Mouse (Mus musculus) lung, embryonic 14.5 days (tissue): ENCODE results near the gene Gucy2c. TPM values are rescaled to one million over a fixed set of nuclear protein-coding genes. Genes with fewer than 3 reads are reported as not detected.
A peak's percentile ranks its signal among the peaks of the same experiment; 100 is the strongest.

Experiments used
- ATAC-seq: fragments of 200-750 bp; cut with Nextera tagmentation; 2 replicates; pipeline ENCODE4 v1.8.0; 2017; ENCODE audit warnings: mild to moderate bottlenecking, moderate TSS enrichment, moderate library complexity; ENCODE audit not compliant: insufficient read depth
- DNase-seq: peaks from one replicate; pipeline ENCODE4 v3.0.0-alpha.2; 2015
- H3K27ac ChIP-seq: fragments of 300-500 bp; sonication (generic); 2 replicates; pipeline ENCODE4 v1.5.1; 2014; ENCODE audit warnings: low read depth, mild to moderate bottlenecking, moderate library complexity
- H3K27me3 ChIP-seq: fragments of 300-500 bp; sonication (generic); 2 replicates; pipeline ENCODE4 v1.6.1; 2014; ENCODE audit warnings: low read length, control low read depth; ENCODE audit not compliant: insufficient read depth
- H3K36me3 ChIP-seq: fragments of 300-500 bp; sonication (generic); 2 replicates; pipeline ENCODE4 v1.6.1; 2014; ENCODE audit warnings: control low read depth; ENCODE audit not compliant: insufficient read depth
- H3K4me1 ChIP-seq: fragments of 300-500 bp; sonication (generic); 2 replicates; pipeline ENCODE4 v1.6.1; 2014; ENCODE audit warnings: antibody characterized with exemption, control low read depth; ENCODE audit not compliant: insufficient read depth
- H3K4me2 ChIP-seq: fragments of 300-500 bp; sonication (generic); 2 replicates; pipeline ENCODE4 v1.6.1; 2014; ENCODE audit warnings: mild to moderate bottlenecking
- H3K4me3 ChIP-seq: fragments of 300-500 bp; sonication (generic); 2 replicates; pipeline ENCODE4 v1.5.1; 2014; ENCODE audit warnings: low read depth, low read length
- H3K9ac ChIP-seq: fragments of 300-500 bp; sonication (generic); 2 replicates; pipeline ENCODE4 v1.6.1; 2014
- H3K9me3 ChIP-seq: fragments of 300-500 bp; sonication (generic); 2 replicates; pipeline ENCODE4 v1.6.1; 2016; ENCODE audit warnings: low read depth, low read length, control low read depth
- CTCF ChIP-seq: IDR thresholded peaks from 2 replicates; pipeline ENCODE4 v1.5.1; 2016; ENCODE audit warnings: antibody characterized with exemption, low read depth
- WGBS: fragments of 180-500 bp; shearing (Covaris S2); extraction: QIAGEN DNeasy Blood & Tissue Kit; methylation state at CpG from one replicate; pipeline ENCODE4 v1.1.7; 2014; 5-methylcytosine and 5-hydroxymethylcytosine counted together
- polyA plus RNA-seq: library from polyadenylated mRNA; unstranded; fragments of >200 nt; fragmentation: Nextera tagmentation; extraction: Ambion mirVana; gene quantifications from 2 replicates; pipeline ENCODE4 v1.2.1, GENCODE M21; 2014

The Gucy2c gene
- polyA plus RNA-seq, 1 experiment from 2014 or later: 0.08 TPM

DNA sequence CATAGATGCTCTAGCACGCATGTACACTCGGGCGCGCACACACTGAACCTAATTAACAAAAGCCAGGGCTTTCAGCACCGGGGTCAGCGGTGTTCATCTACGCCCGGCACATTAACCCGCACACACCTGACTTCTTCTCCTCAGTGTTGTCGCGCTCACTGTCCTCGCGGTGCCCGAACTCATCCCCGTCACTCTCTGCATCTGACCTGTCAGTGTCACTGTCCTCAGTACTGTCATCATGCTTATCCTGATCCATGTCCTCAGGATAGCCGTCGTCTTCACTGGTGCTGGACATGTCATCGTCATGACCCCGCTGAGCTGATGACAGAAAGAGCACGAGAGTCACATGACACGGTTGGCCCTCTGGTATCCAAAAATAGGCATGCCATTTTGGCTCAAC lies 38.8 kb upstream of the Gucy2c start:
- peaks cover 94% of the 10 kb centered on the region for H3K36me3 ChIP-seq
- 94% methylated on average over 21 of the region's 21 CpGs for WGBS
- DNase-seq: no peak
- H3K4me3 ChIP-seq: no peak overlapping the region
- no peaks in the 10 kb centered on the region for H3K9me3 ChIP-seq
- no peak for ATAC-seq
- H3K27me3 ChIP-seq: no peaks in the 10 kb centered on the region
- H3K4me1 ChIP-seq: no peaks in the 10 kb centered on the region
- no peak overlapping the region for H3K9ac ChIP-seq
- no peak for TF ChIP-seq CTCF
- no peak overlapping the region for H3K27ac ChIP-seq
- no peak overlapping the region for H3K4me2 ChIP-seq

- DNase-seq (no peak), ATAC-seq (no peak)
- no peak overlapping the region for H3K4me2 ChIP-seq
- H3K4me3 ChIP-seq: no peak overlapping the region
- H3K4me1 ChIP-seq: no peaks in the 10 kb centered on the region
- H3K9ac ChIP-seq: no peak overlapping the region
- peaks cover 97% of the 10 kb centered on the region for H3K36me3 ChIP-seq
- no peak for TF ChIP-seq CTCF
- no peaks in the 10 kb centered on the region for H3K27me3 ChIP-seq
- H3K27ac ChIP-seq: no peak overlapping the region
- no peaks in the 10 kb centered on the region for H3K9me3 ChIP-seq
- WGBS: 94% methylated on average over 3 of the region's 3 CpGs
These were observed 36.0 kb upstream of the Gucy2c start for GRCm38 (mm10) chr6:136817549-136817948.

- no peak for DNase-seq
- H3K9ac ChIP-seq: no peak overlapping the region
- H3K4me2 ChIP-seq: no peak overlapping the region
- TF ChIP-seq CTCF: no peak
- H3K27me3 ChIP-seq: no peaks in the 10 kb centered on the region
- H3K4me1 ChIP-seq: no peaks in the 10 kb centered on the region
- H3K27ac ChIP-seq: no peak overlapping the region
- no peaks in the 10 kb centered on the region for H3K9me3 ChIP-seq
- peaks cover 97% of the 10 kb centered on the region for H3K36me3 ChIP-seq
- ATAC-seq: no peak
- 92% methylated on average over 21 of the region's 21 CpGs for whole genome bisulfite sequencing
- H3K4me3 ChIP-seq: no peak overlapping the region
These were observed 35.3 kb upstream of the Gucy2c start for GRCm38 (mm10) chr6:136816826-136817225.

- H3K27me3 ChIP-seq: no peaks in the 10 kb centered on the region
- no peak overlapping the region for H3K27ac ChIP-seq
- no peak for ATAC-seq
- H3K4me1 ChIP-seq: no peaks in the 10 kb centered on the region
- no peak overlapping the region for H3K9ac ChIP-seq
- no peak for TF ChIP-seq CTCF
- no peak overlapping the region for H3K4me3 ChIP-seq
- 93% methylated on average over 7 of the region's 7 CpGs for WGBS
- H3K4me2 ChIP-seq: no peak overlapping the region
- peaks cover 87% of the 10 kb centered on the region for H3K36me3 ChIP-seq
- DNase-seq: no peak
- no peaks in the 10 kb centered on the region for H3K9me3 ChIP-seq
These were observed 33.8 kb upstream of the Gucy2c start for GRCm38 (mm10) chr6:136815381-136815780.

GRCm38 (mm10) chr6:136813117-136813516 lies 31.6 kb upstream of the Gucy2c start:
- H3K36me3 ChIP-seq: peaks cover 65% of the 10 kb centered on the region
- no peak overlapping the region for H3K9ac ChIP-seq
- 0 out of 2 replicates have a peak, but pooled peaks cover 3% of the 10 kb centered on the region for H3K4me1 ChIP-seq
- H3K4me2 ChIP-seq: no peak overlapping the region
- ATAC-seq: no peak
- no peaks in the 10 kb centered on the region for H3K27me3 ChIP-seq
- TF ChIP-seq CTCF: peak; percentile 38; the same call in 1 of the 2 replicates
- peak; percentile 69 for DNase-seq
- 31% methylated on average over 4 of the region's 4 CpGs for WGBS
- H3K9me3 ChIP-seq: no peaks in the 10 kb centered on the region
- no peak overlapping the region for H3K27ac ChIP-seq
- no peak overlapping the region for H3K4me3 ChIP-seq

GRCm38 (mm10) chr6:136811196-136811595 lies 29.6 kb upstream of the Gucy2c start:
- WGBS: 80% methylated on average over 10 of the region's 10 CpGs
- no peak for TF ChIP-seq CTCF
- Histone ChIP-seq H3K27me3 (no peaks in the 10 kb centered on the region), H3K4me3 (no peak overlapping the region), H3K27ac (no peak overlapping the region), H3K36me3 (peaks cover 46% of the 10 kb centered on the region), H3K4me1 (peaks cover 7% of the 10 kb centered on the region; the same call in 1 of the 2 replicates), H3K9ac (no peak overlapping the region), H3K9me3 (no peaks in the 10 kb centered on the region), H3K4me2 (no peak overlapping the region)
- ATAC-seq (no peak), DNase-seq (no peak)

DNA sequence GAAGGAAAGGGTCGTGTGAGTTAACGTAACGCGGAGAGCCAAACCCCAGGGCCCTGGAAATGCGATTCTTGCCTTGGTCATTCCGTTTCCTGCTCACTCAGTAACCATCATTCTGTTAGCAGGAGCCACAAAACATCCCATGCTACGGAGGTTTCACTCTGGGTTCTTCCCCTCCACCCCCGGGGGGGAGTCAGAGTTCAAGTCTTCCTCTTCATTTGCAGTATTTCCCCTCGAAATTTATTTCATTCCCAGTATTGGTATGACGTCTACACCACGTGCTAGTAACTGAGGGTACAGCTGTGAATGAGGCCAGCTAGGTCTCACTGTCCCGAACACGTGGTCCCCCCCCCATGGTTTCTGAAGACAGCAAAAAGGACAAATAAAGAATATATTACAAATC lies 28.1 kb upstream of the Gucy2c start:
- Histone ChIP-seq H3K4me1 (peaks cover 10% of the 10 kb centered on the region; the same call in 1 of the 2 replicates), H3K9ac (peak overlapping the region; percentile 68), H3K4me3 (peak overlapping the region; percentile 83), H3K36me3 (peaks cover 33% of the 10 kb centered on the region), H3K27ac (no peak overlapping the region), H3K27me3 (no peaks in the 10 kb centered on the region), H3K4me2 (peak overlapping the region; percentile 95), H3K9me3 (no peaks in the 10 kb centered on the region)
- ATAC-seq: no peak
- 61% methylated on average over 13 of the region's 13 CpGs for WGBS
- TF ChIP-seq CTCF: no peak
- no peak for DNase-seq

- Histone ChIP-seq H3K4me2 (peak overlapping the region; percentile 95), H3K4me1 (peaks cover 10% of the 10 kb centered on the region; the same call in 1 of the 2 replicates), H3K4me3 (peak overlapping the region; percentile 83), H3K9ac (peak overlapping the region; percentile 68), H3K36me3 (peaks cover 27% of the 10 kb centered on the region), H3K27me3 (no peaks in the 10 kb centered on the region), H3K27ac (no peak overlapping the region), H3K9me3 (no peaks in the 10 kb centered on the region)
- peak; percentile 83 for DNase-seq
- WGBS: 15% methylated on average over 14 of the region's 14 CpGs
- TF ChIP-seq CTCF: no peak
- ATAC-seq: no peak
These were observed 27.5 kb upstream of the Gucy2c start for GRCm38 (mm10) chr6:136809077-136809476.
